Mouse (Mus musculus) thymus, postnatal 0 days (tissue): Measurements from ENCODE around the gene Prox1. TPM values are rescaled to one million over a fixed set of nuclear protein-coding genes. Genes with fewer than 3 reads are reported as not detected.

Experiments
- DNase-seq: peaks from one replicate; pipeline ENCODE4 v3.0.0-alpha.2; 2015; ENCODE audit warnings: low spot score
- polyA plus RNA-seq: library from polyadenylated mRNA; unstranded; fragments of >200 nt; fragmentation: Nextera tagmentation; extraction: Ambion mirVana; gene quantifications from 2 replicates; pipeline ENCODE4 v1.2.1, GENCODE M21; 2015

The Prox1 gene
- polyA plus RNA-seq, 1 experiment from 2014 or later, result 0.12 TPM

DNA sequence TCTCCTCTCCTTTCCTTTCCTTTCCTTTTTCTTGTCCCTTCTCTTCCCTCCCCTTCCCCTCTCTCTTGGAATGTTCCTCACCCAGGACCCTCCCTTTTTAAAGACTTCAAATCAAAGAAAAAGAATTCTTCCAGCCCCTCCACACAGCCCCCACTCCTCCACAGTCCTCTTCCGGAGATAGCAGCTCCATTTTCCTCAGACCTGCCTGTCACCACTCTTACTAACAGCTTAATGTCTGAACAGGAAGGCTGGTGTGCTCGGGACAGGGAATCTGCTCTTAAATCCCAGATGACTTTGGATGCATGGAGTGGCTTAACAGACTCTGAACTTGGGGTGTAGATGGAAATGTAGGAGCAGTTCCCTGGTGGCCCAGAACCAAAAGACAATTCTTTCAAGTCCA lies 81.6 kb downstream of the Prox1 start:
- no peak for DNase-seq

DNA sequence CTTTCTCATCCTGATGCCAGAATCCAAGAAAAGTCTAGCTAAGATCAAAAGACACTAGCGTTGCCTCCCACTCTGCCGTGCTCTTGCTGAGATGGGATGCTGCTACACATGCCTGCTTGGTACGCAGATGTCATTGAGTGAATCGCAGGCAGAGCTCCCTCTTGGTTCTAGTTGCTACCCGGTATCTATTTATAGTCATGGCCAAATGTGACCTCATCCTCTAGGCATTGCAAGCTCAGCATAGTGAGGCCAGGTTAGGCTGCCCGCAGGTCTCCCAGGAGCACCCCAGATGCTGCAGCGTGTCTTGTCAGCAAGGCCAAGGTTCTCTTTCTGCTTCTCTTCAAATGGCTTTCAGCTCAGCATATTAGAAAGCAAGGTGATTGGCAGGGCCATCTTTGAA lies 84.8 kb downstream of the Prox1 start:
- DNase-seq, result no peak

GRCm38 (mm10) chr1:190079643-190080275 lies 90.8 kb downstream of the Prox1 start:
- no peak for DNase-seq

- DNase-seq, result no peak
Observed at GRCm38 (mm10) chr1:190076601-190077000, 93.9 kb downstream of the Prox1 start.

Other genes starting within 250 kb of the Prox1 start
- gene Smyd2, start 248.4 kb downstream of the Prox1 start, polyA plus RNA-seq, result 64.7 and 64.9 TPM in 2 replicates